Mouse (Mus musculus) activated CD4-positive, CD25-positive, alpha-beta regulatory T cell, adult 9 weeks (primary cell): ENCODE measurements around the gene Mdn1. TPM values are rescaled to one million over a fixed set of nuclear protein-coding genes. Genes with fewer than 3 reads are reported as not detected.

Experiments
- polyA plus RNA-seq: library from polyadenylated mRNA; unstranded; fragments of 100-300 nt; shearing (Covaris generic); gene quantifications from one replicate; pipeline ENCODE4 v1.2.1, GENCODE M21; 2017

Gene Mdn1
- 39.7 TPM for polyA plus RNA-seq

GRCm38 (mm10) chr4:32656918-32657662 lies at the start of gene Mdn1:
TSS of gene Mdn1 (plus strand) at chr4:32657119.

GRCm38 (mm10) chr4:32615034-32615881 lies 41.7 kb upstream of the Mdn1 start, which contains the start of gene Casp8ap2:
TSS of gene Casp8ap2 (plus strand) at chr4:32615451.

DNA sequence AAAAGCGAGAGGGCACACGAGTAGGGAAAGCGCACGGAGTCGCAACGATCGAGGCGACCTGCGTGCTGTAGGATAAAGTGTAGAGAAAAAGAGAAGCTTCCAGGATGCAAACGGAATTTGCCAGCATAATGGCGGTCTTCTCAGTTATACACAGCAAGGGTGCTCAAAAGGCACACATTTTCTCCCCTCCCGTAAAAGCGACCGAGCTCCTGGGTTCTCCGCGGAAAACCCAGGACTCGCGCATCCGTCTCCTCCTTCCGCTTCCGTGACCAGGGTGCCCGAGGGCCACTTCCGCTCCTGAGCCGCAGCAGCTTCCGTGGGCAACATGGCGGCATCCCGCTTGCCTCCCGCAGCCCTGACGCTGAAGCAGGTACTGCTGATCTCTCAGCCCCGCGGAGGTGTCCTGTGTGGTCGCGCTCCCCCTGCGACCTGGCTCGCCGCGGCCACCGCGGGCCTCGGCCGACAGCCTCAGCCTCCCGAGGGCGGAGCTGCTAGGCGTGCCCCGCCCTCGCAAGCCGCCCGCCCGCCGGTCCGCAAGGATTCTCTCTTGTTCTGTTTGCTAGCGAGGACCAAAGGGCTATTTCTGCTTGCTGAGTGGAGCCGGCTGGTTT lies 143.2 kb downstream of the Mdn1 start, which contains the start of gene Lyrm2:
Gene Lyrm2, plus strand, starts transcription at position 288 of the 611 bp plus-strand sequence.

Other genes with a start within 250 kb of the Mdn1 start
- gene Gja10, start 54.4 kb upstream of the Mdn1 start, polyA plus RNA-seq: not detected
- gene Casp8ap2, start 41.7 kb upstream of the Mdn1 start, polyA plus RNA-seq: 45.8 TPM
- 77.9 TPM for gene Lyrm2, start 143.1 kb downstream of the Mdn1 start, polyA plus RNA-seq